Mouse (Mus musculus) megakaryocyte-erythroid progenitor cell, adult 5 weeks (primary cell): ENCODE data around the gene Raver2. TPM values are rescaled to one million over a fixed set of nuclear protein-coding genes. Genes with fewer than 3 reads are reported as not detected.

Experiments
- polyA plus RNA-seq: library from polyadenylated mRNA; stranded (reverse); fragments of >175 nt; gene quantifications from 2 replicates; pipeline ENCODE4 v1.2.3, GENCODE M21; 2012

Gene Raver2
- polyA plus RNA-seq, result 0.10 and 0.21 TPM in 2 replicates

GRCm38 (mm10) chr4:101068786-101069153 lies at the start of gene Raver2:
Raver2 (plus strand) TSS chr4:101068983.

GRCm38 (mm10) chr4:101020596-101020995 lies 48.2 kb upstream of the Raver2 start, which contains the start of gene Gm10577:
Gm10577 (minus strand) TSS chr4:101020696.

Other genes with a start within 250 kb of the Raver2 start
- not detected in 2 replicates for gene Gm10577, start 48.3 kb upstream of the Raver2 start, polyA plus RNA-seq
- 319 and 407 TPM in 2 replicates for gene Jak1, start 196.3 kb downstream of the Raver2 start, polyA plus RNA-seq